Mouse (Mus musculus) kidney, embryonic 15.5 days (tissue): Measurements from ENCODE around the gene Dgki. TPM values are rescaled to one million over a fixed set of nuclear protein-coding genes. Genes with fewer than 3 reads are reported as not detected.
A peak's percentile ranks its signal among the peaks of the same experiment; 100 is the strongest.

ENCODE experiments used
- ATAC-seq: fragments of 200-750 bp; cut with Nextera tagmentation; replicated peaks from 2 replicates; pipeline ENCODE4 v1.8.0; 2017; ENCODE audit warnings: moderate TSS enrichment; ENCODE audit not compliant: low FRiP score
- H3K27ac ChIP-seq: fragments of 300-500 bp; sonication (generic); 2 replicates; pipeline ENCODE4 v1.5.1; 2015; ENCODE audit warnings: mild to moderate bottlenecking, inconsistent platforms
- H3K27me3 ChIP-seq: fragments of 300-500 bp; sonication (generic); 2 replicates; pipeline ENCODE4 v1.6.1; 2015; ENCODE audit warnings: inconsistent platforms
- H3K36me3 ChIP-seq: fragments of 300-500 bp; sonication (generic); 2 replicates; pipeline ENCODE4 v1.6.1; 2015; ENCODE audit warnings: inconsistent platforms
- H3K4me1 ChIP-seq: fragments of 300-500 bp; sonication (generic); 2 replicates; pipeline ENCODE4 v1.6.1; 2015; ENCODE audit warnings: inconsistent platforms
- H3K4me2 ChIP-seq: fragments of 300-500 bp; sonication (generic); 2 replicates; pipeline ENCODE4 v1.6.1; 2015; ENCODE audit warnings: moderate library complexity, mild to moderate bottlenecking, inconsistent platforms
- H3K4me3 ChIP-seq: fragments of 300-500 bp; sonication (generic); replicated peaks from 2 replicates; pipeline ENCODE4 v1.5.1; 2015; ENCODE audit warnings: mild to moderate bottlenecking, inconsistent platforms
- H3K9ac ChIP-seq: fragments of 300-500 bp; sonication (generic); 2 replicates; pipeline ENCODE4 v1.6.1; 2015; ENCODE audit warnings: mild to moderate bottlenecking, inconsistent platforms
- H3K9me3 ChIP-seq: fragments of 300-500 bp; sonication (generic); replicated peaks from 2 replicates; pipeline ENCODE4 v1.6.1; 2016; ENCODE audit warnings: inconsistent platforms
- WGBS: fragments of 180-500 bp; shearing (Covaris S2); methylation state at CpG from one replicate; pipeline ENCODE4 v1.1.7; 2015; ENCODE audit warnings: mixed read lengths; 5-methylcytosine and 5-hydroxymethylcytosine counted together
- polyA plus RNA-seq: library from polyadenylated mRNA; unstranded; fragments of >200 nt; fragmentation: Nextera tagmentation; extraction: Ambion mirVana; gene quantifications from 2 replicates; pipeline ENCODE4 v1.2.1, GENCODE M21; 2015

Dgki gene
- polyA plus RNA-seq, 1 experiment from 2014 or later = 0.55 TPM

DNA sequence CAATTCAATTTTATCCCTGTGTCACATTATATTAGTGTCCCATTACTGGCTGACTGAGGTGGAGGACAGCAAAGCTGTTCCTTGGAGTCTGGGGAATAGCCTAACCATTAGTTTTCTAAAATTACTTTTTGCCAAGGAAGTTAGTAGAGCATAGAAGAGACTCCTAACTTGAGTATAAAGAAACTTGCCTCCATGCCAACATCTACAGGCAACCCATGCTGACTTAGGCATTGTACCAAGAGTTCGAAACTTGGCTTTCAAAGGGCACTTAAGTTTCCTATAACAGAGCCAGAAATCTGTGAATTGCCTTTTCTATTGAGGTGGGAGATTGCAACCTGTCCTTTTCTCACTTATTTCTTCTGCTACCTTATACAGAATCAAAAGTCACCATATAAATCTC lies 321.8 kb downstream of the Dgki start:
- Histone ChIP-seq H3K4me1 (peaks cover 4% of the 10 kb centered on the region; the same call in 1 of the 2 replicates), H3K9me3 (no peaks in the 10 kb centered on the region), H3K27ac (no peak overlapping the region), H3K4me3 (no peak overlapping the region), H3K36me3 (no peaks in the 10 kb centered on the region), H3K27me3 (no peaks in the 10 kb centered on the region), H3K9ac (no peak overlapping the region), H3K4me2 (no peak overlapping the region)
- no peak for ATAC-seq
- WGBS = 89% methylated on average over 1 of the region's 1 CpGs

DNA sequence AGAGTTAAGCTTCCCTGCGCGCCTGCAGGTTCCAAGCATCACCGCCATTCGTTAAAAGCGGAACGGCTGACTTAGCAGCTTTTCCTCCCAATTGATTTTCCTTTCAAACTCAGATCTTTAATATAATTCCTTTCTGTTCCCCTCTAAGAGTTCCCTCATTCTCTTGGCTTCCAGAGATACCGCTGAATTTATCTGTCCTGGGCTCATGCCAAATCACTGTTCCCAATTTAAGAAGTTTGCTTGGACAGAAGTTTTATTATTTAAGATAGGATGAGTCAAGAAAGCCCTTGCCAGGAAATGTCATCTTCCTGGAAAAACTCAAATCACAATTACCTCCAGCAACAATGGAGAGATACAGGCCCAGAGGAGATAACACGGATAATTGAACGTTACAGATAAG lies 326.9 kb downstream of the Dgki start:
- Histone ChIP-seq H3K9ac (no peak overlapping the region), H3K4me3 (no peak overlapping the region)
- ATAC-seq = no peak

GRCm38 (mm10) chr6:36972494-36972893 lies 327.5 kb downstream of the Dgki start:
- peak; percentile 52; the same call in 1 of the 2 replicates for ATAC-seq

More for the DNA sequence above, 326.9 kb downstream of the Dgki start:
- Histone ChIP-seq H3K4me1 (peaks cover 16% of the 10 kb centered on the region), H3K4me2 (no peak overlapping the region), H3K36me3 (no peaks in the 10 kb centered on the region), H3K27ac (peak overlapping the region; percentile 38), H3K9me3 (no peaks in the 10 kb centered on the region), H3K27me3 (no peaks in the 10 kb centered on the region)
- 62% methylated on average over 9 of the region's 9 CpGs for WGBS

DNA sequence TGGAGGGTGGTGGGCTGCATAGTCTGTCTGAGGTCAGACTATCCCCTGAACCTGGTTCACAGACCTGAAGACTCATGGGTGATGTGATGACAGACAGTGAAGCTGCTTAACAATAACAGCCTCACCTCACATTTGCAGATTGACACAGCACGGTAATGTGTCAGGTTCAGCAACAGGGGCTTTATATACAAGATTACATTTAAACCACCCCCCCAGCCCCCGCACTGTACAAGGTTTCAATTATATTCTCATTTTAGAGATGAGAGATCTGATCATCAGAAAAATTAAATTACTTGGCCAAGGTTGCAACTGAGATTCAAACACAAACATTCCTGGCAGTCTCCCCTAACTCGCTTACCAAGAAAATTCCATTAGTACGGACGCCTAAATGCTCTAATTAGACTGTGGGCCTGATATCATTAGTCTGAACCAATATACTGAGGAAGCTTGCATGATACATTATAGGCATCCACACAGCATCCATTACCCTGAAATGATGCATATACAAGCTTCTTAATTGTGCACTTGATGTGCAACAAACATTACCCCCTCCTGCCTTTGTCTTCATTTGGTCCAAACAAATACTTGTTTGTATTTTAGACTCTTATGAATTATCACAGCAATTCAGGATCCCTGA lies 330.6 kb downstream of the Dgki start:
- Histone ChIP-seq H3K4me1 (peaks cover 16% of the 10 kb centered on the region), H3K27ac (no peak overlapping the region), H3K36me3 (no peaks in the 10 kb centered on the region), H3K9ac (no peak overlapping the region), H3K27me3 (no peaks in the 10 kb centered on the region), H3K4me3 (no peak overlapping the region), H3K4me2 (no peak overlapping the region), H3K9me3 (no peaks in the 10 kb centered on the region)
- no peak for ATAC-seq
- 75% methylated on average over 5 of the region's 5 CpGs for WGBS

More at GRCm38 (mm10) chr6:36972494-36972893, 327.5 kb downstream of the Dgki start:
- Histone ChIP-seq H3K9me3 (no peaks in the 10 kb centered on the region), H3K9ac (no peak overlapping the region), H3K4me3 (no peak overlapping the region), H3K4me1 (peaks cover 16% of the 10 kb centered on the region), H3K4me2 (no peak overlapping the region), H3K27ac (peak overlapping the region; percentile 38; the same call in 1 of the 2 replicates), H3K36me3 (no peaks in the 10 kb centered on the region), H3K27me3 (no peaks in the 10 kb centered on the region)
- 49% methylated on average over 1 of the region's 1 CpGs for WGBS

- Histone ChIP-seq H3K9ac (no peak overlapping the region), H3K27me3 (no peaks in the 10 kb centered on the region), H3K9me3 (no peaks in the 10 kb centered on the region), H3K4me3 (no peak overlapping the region), H3K36me3 (no peaks in the 10 kb centered on the region), H3K4me1 (no peaks in the 10 kb centered on the region), H3K4me2 (no peak overlapping the region), H3K27ac (no peak overlapping the region)
- ATAC-seq = peak; percentile 86
- 68% methylated on average over 4 of the region's 4 CpGs for WGBS
Measured at GRCm38 (mm10) chr6:36960658-36961057, 339.3 kb downstream of the Dgki start.

- H3K4me1 ChIP-seq = no peaks in the 10 kb centered on the region
- no peak overlapping the region for H3K4me3 ChIP-seq
- WGBS = 88% methylated on average over 4 of the region's 4 CpGs
- H3K36me3 ChIP-seq = no peaks in the 10 kb centered on the region
- H3K9ac ChIP-seq = no peak overlapping the region
- no peaks in the 10 kb centered on the region for H3K27me3 ChIP-seq
- no peak overlapping the region for H3K27ac ChIP-seq
- H3K4me2 ChIP-seq = no peak overlapping the region
- no peak; the same call in 1 of the 2 replicates for ATAC-seq
- no peaks in the 10 kb centered on the region for H3K9me3 ChIP-seq
Measured at GRCm38 (mm10) chr6:36955293-36955692, 344.7 kb downstream of the Dgki start.

- Histone ChIP-seq H3K9me3 (no peaks in the 10 kb centered on the region), H3K4me2 (no peak overlapping the region), H3K27ac (no peak overlapping the region), H3K4me1 (no peaks in the 10 kb centered on the region), H3K9ac (no peak overlapping the region), H3K36me3 (no peaks in the 10 kb centered on the region), H3K27me3 (no peaks in the 10 kb centered on the region), H3K4me3 (no peak overlapping the region)
- no peak for ATAC-seq
- 49% methylated on average over 3 of the region's 3 CpGs for WGBS
Measured at GRCm38 (mm10) chr6:36950648-36951047, 349.3 kb downstream of the Dgki start.

GRCm38 (mm10) chr6:36947861-36948260 lies 352.1 kb downstream of the Dgki start:
- Histone ChIP-seq H3K27me3 (no peaks in the 10 kb centered on the region), H3K4me3 (no peak overlapping the region), H3K4me1 (no peaks in the 10 kb centered on the region), H3K27ac (no peak overlapping the region), H3K9me3 (no peaks in the 10 kb centered on the region), H3K36me3 (no peaks in the 10 kb centered on the region), H3K4me2 (no peak overlapping the region), H3K9ac (no peak overlapping the region)
- 84% methylated on average over 5 of the region's 5 CpGs for WGBS
- ATAC-seq = no peak

DNA sequence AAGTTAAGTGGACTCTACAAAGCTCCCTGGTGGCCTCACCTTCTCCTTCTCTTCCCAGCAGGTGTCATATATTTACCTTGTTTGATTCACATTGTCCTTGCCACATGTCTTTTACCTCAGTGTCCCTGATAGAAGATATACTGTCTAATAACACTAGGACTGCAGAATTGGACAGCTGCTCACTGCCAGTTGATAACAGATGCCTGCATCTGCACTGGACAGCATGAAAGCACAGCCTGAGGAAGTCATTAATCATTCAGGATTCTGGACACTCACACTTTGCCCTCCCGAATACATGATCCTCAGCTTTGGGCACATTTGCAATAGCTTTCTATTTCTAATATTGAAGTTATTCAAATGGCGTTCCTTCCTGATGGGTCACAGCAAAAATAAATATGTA lies 362.5 kb downstream of the Dgki start:
- Histone ChIP-seq H3K4me3 (no peak overlapping the region), H3K4me2 (no peak overlapping the region), H3K36me3 (no peaks in the 10 kb centered on the region), H3K27ac (no peak overlapping the region), H3K9me3 (no peaks in the 10 kb centered on the region), H3K9ac (no peak overlapping the region), H3K27me3 (no peaks in the 10 kb centered on the region), H3K4me1 (peaks cover 2% of the 10 kb centered on the region; the same call in 1 of the 2 replicates)
- no peak for ATAC-seq
- 23% methylated on average over 2 of the region's 2 CpGs for WGBS

DNA sequence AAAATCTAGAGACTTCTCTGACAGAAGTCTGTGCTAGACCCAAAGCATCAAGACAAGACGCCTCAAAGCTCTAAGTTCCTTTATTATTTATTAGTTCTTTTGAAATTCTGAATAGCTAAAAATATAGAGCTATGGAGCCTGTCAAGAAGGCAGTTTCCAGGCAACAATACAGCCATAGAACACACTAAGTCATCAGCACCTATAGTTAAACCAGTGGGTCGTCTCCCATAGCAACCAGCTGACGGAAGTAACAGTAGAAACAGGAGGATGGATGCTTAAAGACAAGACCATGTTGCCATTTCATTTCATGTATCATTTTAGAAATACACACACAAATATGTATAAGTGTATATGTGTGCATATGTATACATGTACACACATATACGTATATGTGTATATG lies 363.2 kb downstream of the Dgki start:
- no peak overlapping the region for H3K4me2 ChIP-seq
- 86% methylated on average over 4 of the region's 4 CpGs for WGBS
- peaks cover 2% of the 10 kb centered on the region; the same call in 1 of the 2 replicates for H3K4me1 ChIP-seq
- no peaks in the 10 kb centered on the region for H3K9me3 ChIP-seq
- no peak overlapping the region for H3K27ac ChIP-seq
- no peaks in the 10 kb centered on the region for H3K27me3 ChIP-seq
- no peak overlapping the region for H3K4me3 ChIP-seq
- no peak for ATAC-seq
- no peak overlapping the region for H3K9ac ChIP-seq
- H3K36me3 ChIP-seq = no peaks in the 10 kb centered on the region

- Histone ChIP-seq H3K4me3 (no peak overlapping the region), H3K9ac (no peak overlapping the region), H3K9me3 (no peaks in the 10 kb centered on the region), H3K4me1 (no peaks in the 10 kb centered on the region), H3K27me3 (no peaks in the 10 kb centered on the region), H3K27ac (no peak overlapping the region), H3K4me2 (no peak overlapping the region), H3K36me3 (no peaks in the 10 kb centered on the region)
- WGBS = 62% methylated on average over 4 of the region's 4 CpGs
- no peak for ATAC-seq
Measured at GRCm38 (mm10) chr6:36931473-36931872, 368.5 kb downstream of the Dgki start.

- H3K27me3 ChIP-seq = no peaks in the 10 kb centered on the region
- H3K4me3 ChIP-seq = no peak overlapping the region
- no peak overlapping the region for H3K9ac ChIP-seq
- no peaks in the 10 kb centered on the region for H3K9me3 ChIP-seq
- 76% methylated on average over 2 of the region's 2 CpGs for WGBS
- H3K36me3 ChIP-seq = no peaks in the 10 kb centered on the region
- no peak overlapping the region for H3K27ac ChIP-seq
- H3K4me1 ChIP-seq = peaks cover 3% of the 10 kb centered on the region; the same call in 1 of the 2 replicates
- no peak for ATAC-seq
- H3K4me2 ChIP-seq = no peak overlapping the region
Measured at GRCm38 (mm10) chr6:36929781-36930180, 370.2 kb downstream of the Dgki start.

- ATAC-seq = no peak
- WGBS = 50% methylated on average over 4 of the region's 4 CpGs
- H3K4me3 ChIP-seq = no peak overlapping the region
- H3K4me2 ChIP-seq = no peak overlapping the region
- H3K4me1 ChIP-seq = peaks cover 7% of the 10 kb centered on the region; the same call in 1 of the 2 replicates
- no peaks in the 10 kb centered on the region for H3K27me3 ChIP-seq
- peak overlapping the region; percentile 10; the same call in 1 of the 2 replicates for H3K27ac ChIP-seq
- no peaks in the 10 kb centered on the region for H3K36me3 ChIP-seq
- no peak overlapping the region for H3K9ac ChIP-seq
- H3K9me3 ChIP-seq = no peaks in the 10 kb centered on the region
Measured at GRCm38 (mm10) chr6:36926455-36926854, 373.5 kb downstream of the Dgki start.
